Mouse (Mus musculus) hindbrain, embryonic 14.5 days (tissue): ENCODE data around the gene Nol9. TPM values are rescaled to one million over a fixed set of nuclear protein-coding genes. Genes with fewer than 3 reads are reported as not detected.

ENCODE experiments used
- ATAC-seq: fragments of 200-750 bp; cut with Nextera tagmentation; 2 replicates; pipeline ENCODE4 v1.8.0; 2017; ENCODE audit warnings: moderate number of reproducible peaks, mild to moderate bottlenecking, moderate TSS enrichment, moderate library complexity; ENCODE audit not compliant: low FRiP score
- DNase-seq: peaks from one replicate; pipeline ENCODE4 v3.0.0-alpha.2; 2015; ENCODE audit warnings: low spot score
- H3K27ac ChIP-seq: fragments of 300-500 bp; sonication (generic); 2 replicates; pipeline ENCODE4 v1.5.1; 2014; ENCODE audit warnings: mild to moderate bottlenecking, moderate library complexity
- H3K27me3 ChIP-seq: fragments of 300-500 bp; sonication (generic); 2 replicates; pipeline ENCODE4 v1.6.1; 2014; ENCODE audit warnings: mild to moderate bottlenecking, low read length, mixed read lengths; ENCODE audit not compliant: control insufficient read depth, insufficient read depth
- H3K36me3 ChIP-seq: fragments of 300-500 bp; sonication (generic); replicated peaks from 2 replicates; pipeline ENCODE4 v1.6.1; 2014; ENCODE audit not compliant: control insufficient read depth, insufficient read depth
- H3K4me1 ChIP-seq: fragments of 300-500 bp; sonication (generic); replicated peaks from 2 replicates; pipeline ENCODE4 v1.6.1; 2014; ENCODE audit warnings: antibody characterized with exemption, low read length, mixed read lengths; ENCODE audit not compliant: control insufficient read depth, insufficient read depth
- H3K4me2 ChIP-seq: fragments of 300-500 bp; sonication (generic); replicated peaks from 2 replicates; pipeline ENCODE4 v1.6.1; 2014; ENCODE audit warnings: mild to moderate bottlenecking, moderate library complexity
- H3K4me3 ChIP-seq: fragments of 300-500 bp; sonication (generic); replicated peaks from 2 replicates; pipeline ENCODE4 v1.5.1; 2014; ENCODE audit warnings: mild to moderate bottlenecking, low read length
- H3K9ac ChIP-seq: fragments of 300-500 bp; sonication (generic); 2 replicates; pipeline ENCODE4 v1.6.1; 2014
- H3K9me3 ChIP-seq: fragments of 300-500 bp; sonication (generic); 2 replicates; pipeline ENCODE4 v1.6.1; 2016; ENCODE audit warnings: low read length; ENCODE audit not compliant: control insufficient read depth
- WGBS: fragments of 180-500 bp; shearing (Covaris S2); extraction: QIAGEN DNeasy Blood & Tissue Kit; methylation state at CpG from one replicate; pipeline ENCODE4 v1.1.7; 2014; 5-methylcytosine and 5-hydroxymethylcytosine counted together
- polyA plus RNA-seq: library from polyadenylated mRNA; unstranded; fragments of >200 nt; fragmentation: Nextera tagmentation; extraction: Ambion mirVana; gene quantifications from 2 replicates; pipeline ENCODE4 v1.2.1, GENCODE M21; 2014

The Nol9 gene
- polyA plus RNA-seq: 24.4 and 26.1 TPM in 2 replicates

DNA sequence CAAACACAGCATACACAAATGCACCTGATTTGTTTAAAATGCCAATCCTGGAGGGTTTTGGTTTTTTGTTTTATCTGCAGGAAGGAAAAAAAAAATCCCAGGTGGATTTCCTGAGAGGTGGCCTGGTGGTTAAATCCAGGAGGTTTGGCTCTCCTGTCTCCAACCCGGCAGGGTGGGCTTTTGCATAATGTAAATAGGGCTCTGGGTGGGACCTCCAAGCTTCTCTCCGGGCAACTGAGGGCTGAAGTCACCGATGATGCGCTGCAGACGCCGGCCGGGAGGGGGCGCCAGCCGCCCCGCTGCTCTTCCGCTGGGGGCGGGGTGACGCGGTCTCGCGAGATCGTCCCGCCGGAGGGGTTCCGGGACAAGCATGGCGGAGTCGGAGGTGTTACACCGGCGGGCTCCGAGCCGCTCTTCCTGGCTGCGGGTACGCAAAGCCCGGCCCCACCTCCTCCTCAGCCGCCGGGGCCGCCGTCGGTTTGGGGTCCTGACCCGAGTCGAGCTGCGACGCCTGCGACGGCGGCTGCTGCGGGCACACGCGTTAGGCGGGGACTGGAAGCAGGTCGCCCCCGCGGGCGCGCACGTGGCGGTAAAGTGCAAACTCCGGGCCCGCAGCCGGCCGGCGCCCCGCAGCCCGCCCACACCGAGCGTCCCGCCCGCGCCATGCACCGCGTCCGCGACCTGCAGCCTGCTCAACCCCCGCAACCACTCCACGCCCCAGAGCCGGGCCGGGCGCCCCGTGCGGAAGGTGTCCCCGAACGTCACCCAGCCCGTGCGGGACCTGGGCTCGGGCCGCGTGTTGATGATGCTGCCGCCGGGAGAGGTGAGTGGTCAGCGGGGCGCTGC, at the start of gene Nol9:
Nol9 (plus strand) TSS at position 337 of the 846 bp plus-strand sequence.
- Histone ChIP-seq H3K27ac (no peak within 1 kb of the TSS), H3K27me3 (no peaks in the 10 kb centered on the region), H3K36me3 (peaks cover 35% of the 10 kb centered on the region), H3K4me3 (peak within 1 kb of the TSS; percentile 92), H3K4me2 (peak within 1 kb of the TSS; percentile 97), H3K4me1 (peaks cover 8% of the 10 kb centered on the region), H3K9ac (peak within 1 kb of the TSS; percentile 74), H3K9me3 (no peaks in the 10 kb centered on the region)
- DNase-seq (peak; percentile 97), ATAC-seq (peak; percentile 89)
- under 1% methylated on average over 86 of the region's 86 CpGs for WGBS

DNA sequence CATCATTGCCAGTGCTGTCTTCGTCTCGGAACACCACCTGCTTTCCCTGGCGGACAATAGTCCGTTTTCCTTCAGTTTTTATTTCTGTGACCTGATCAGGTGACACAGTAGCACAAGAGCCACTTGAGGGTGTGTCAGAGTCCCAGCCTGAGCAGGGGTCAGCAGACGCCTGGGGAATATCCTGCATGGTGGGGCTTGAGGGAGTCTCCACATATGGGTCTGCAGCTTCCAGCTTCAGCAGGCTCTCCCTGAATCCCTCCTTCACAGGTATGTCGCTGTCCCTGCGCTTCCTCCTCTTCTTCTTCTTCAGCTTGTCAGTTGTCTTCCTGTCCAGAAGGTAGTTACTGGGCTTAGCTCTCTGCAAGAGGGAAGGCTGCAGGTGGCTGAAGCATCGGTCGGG, 47.0 kb upstream of the Nol9 start:
- 97% methylated on average over 9 of the region's 9 CpGs for WGBS
- Histone ChIP-seq H3K27ac (no peak overlapping the region), H3K4me2 (no peak overlapping the region), H3K36me3 (peaks cover 42% of the 10 kb centered on the region), H3K9ac (no peak overlapping the region), H3K9me3 (no peaks in the 10 kb centered on the region), H3K4me3 (no peak overlapping the region), H3K4me1 (peaks cover 20% of the 10 kb centered on the region), H3K27me3 (no peaks in the 10 kb centered on the region)
- DNase-seq (no peak), ATAC-seq (no peak)

DNA sequence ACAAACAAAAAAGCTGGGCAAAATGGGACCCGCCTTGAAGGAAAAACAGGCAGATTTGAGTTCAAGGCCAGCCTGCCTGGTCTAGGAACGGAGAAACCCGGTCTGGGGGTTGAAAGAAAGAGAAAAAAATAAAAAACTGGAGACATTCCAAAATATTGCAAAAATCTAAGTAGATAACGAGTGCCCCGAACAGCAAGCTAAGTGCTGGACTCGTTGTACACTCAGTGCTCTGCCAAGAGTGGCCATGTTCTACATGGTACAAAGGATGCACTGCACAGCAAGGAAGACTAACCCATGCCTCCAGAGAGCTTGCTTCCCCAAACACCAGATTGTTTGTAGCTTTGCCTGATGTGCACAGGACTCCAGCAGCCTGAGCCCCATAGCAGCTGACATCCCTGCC, 46.1 kb upstream of the Nol9 start:
- no peak for DNase-seq
- H3K9ac ChIP-seq: no peak overlapping the region
- no peak for ATAC-seq
- WGBS: 88% methylated on average over 6 of the region's 6 CpGs
- H3K27me3 ChIP-seq: no peaks in the 10 kb centered on the region
- H3K9me3 ChIP-seq: no peaks in the 10 kb centered on the region
- H3K4me3 ChIP-seq: no peak overlapping the region
- H3K4me1 ChIP-seq: peaks cover 22% of the 10 kb centered on the region
- H3K27ac ChIP-seq: no peak overlapping the region
- H3K36me3 ChIP-seq: peaks cover 42% of the 10 kb centered on the region
- H3K4me2 ChIP-seq: no peak overlapping the region

DNA sequence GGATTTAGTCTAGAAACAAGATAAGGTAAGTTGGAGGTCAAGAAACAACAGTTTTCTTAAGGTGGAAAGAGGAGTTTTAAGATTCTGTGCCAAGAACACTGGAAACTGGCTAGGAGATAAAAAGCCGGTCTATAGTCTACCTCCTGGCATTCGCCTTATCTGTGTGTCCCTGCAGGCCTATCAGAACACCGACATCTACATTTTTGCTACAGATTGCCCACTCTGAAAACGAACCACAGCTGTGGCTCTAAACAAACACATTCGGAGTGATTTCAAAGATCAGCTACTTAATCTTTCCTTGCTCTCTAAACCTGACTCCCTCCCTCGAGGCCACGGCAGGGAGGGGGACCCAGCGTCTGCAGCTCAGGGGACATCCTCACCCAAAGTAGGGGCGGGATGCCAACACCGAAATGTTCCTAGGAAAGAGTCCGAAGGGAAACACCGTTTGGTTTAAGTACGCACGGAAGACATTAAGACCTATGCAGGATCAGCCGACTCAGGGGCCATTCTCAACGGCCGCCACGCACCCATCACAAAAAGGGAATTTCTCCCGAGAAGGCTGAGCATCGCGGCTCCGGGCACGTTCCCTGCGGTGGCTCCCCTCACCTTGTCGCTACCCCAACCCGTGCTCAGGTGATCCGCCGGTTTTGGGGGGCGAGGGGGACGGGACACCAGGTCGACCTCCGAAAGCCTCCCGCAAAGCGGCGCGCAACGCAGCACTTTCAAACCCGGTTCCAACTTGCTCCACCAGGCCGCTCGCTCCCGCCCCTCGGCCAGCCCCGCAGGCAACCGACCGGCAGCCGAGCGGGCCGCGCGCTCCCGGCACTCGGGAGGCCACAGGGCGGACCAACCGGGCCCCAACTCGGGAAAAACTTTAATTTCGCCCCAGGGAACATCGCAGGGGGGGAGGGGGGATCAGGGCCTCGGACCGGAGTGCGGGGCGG, 44.6 kb upstream of the Nol9 start:
- no peaks in the 10 kb centered on the region for H3K27me3 ChIP-seq
- H3K36me3 ChIP-seq: peaks cover 42% of the 10 kb centered on the region
- WGBS: 2% methylated on average over 60 of the region's 61 CpGs
- H3K27ac ChIP-seq: 0 out of 2 replicates have a peak overlapping the region, but pooled peaks have one; percentile 76
- DNase-seq: no peak
- H3K4me1 ChIP-seq: peaks cover 18% of the 10 kb centered on the region
- H3K9ac ChIP-seq: peak overlapping the region; percentile 88
- no peak for ATAC-seq
- peak overlapping the region; percentile 91 for H3K4me2 ChIP-seq
- H3K4me3 ChIP-seq: peak overlapping the region; percentile 99
- H3K9me3 ChIP-seq: no peaks in the 10 kb centered on the region

GRCm38 (mm10) chr4:151995371-151996172, 43.5 kb upstream of the Nol9 start:
- H3K36me3 ChIP-seq: peaks cover 31% of the 10 kb centered on the region
- under 1% methylated on average over 66 of the region's 111 CpGs for WGBS
- H3K9me3 ChIP-seq: no peaks in the 10 kb centered on the region
- peak overlapping the region; percentile 88 for H3K9ac ChIP-seq
- DNase-seq: no peak
- peak overlapping the region; percentile 76; the same call in 1 of the 2 replicates for H3K27ac ChIP-seq
- H3K27me3 ChIP-seq: no peaks in the 10 kb centered on the region
- peaks cover 18% of the 10 kb centered on the region for H3K4me1 ChIP-seq
- no peak; the same call in 1 of the 2 replicates for ATAC-seq
- peak overlapping the region; percentile 91 for H3K4me2 ChIP-seq
- H3K4me3 ChIP-seq: peak overlapping the region; percentile 99

GRCm38 (mm10) chr4:151996173-151996950, 42.8 kb upstream of the Nol9 start, which contains the start of gene Phf13:
TSS of gene Phf13 (minus strand) at chr4:151996258.
- Histone ChIP-seq H3K4me1 (peaks cover 18% of the 10 kb centered on the region), H3K4me2 (peak within 1 kb of the TSS; percentile 91), H3K9me3 (no peaks in the 10 kb centered on the region), H3K36me3 (peaks cover 23% of the 10 kb centered on the region), H3K27ac (peak within 1 kb of the TSS; percentile 87), H3K9ac (peak within 1 kb of the TSS; percentile 88), H3K4me3 (peak within 1 kb of the TSS; percentile 99), H3K27me3 (no peaks in the 10 kb centered on the region)
- peak; percentile 97 for ATAC-seq
- peak; percentile 99 for DNase-seq
- WGBS: under 1% methylated on average over 83 of the region's 94 CpGs

- peak overlapping the region; percentile 87 for H3K27ac ChIP-seq
- H3K9me3 ChIP-seq: no peaks in the 10 kb centered on the region
- peak overlapping the region; percentile 59 for H3K4me2 ChIP-seq
- peak overlapping the region; percentile 99 for H3K4me3 ChIP-seq
- 7% methylated on average over 13 of the region's 13 CpGs for WGBS
- H3K27me3 ChIP-seq: no peaks in the 10 kb centered on the region
- peaks cover 18% of the 10 kb centered on the region for H3K4me1 ChIP-seq
- ATAC-seq (no peak), DNase-seq (no peak)
- peak overlapping the region; percentile 77 for H3K9ac ChIP-seq
- peaks cover 18% of the 10 kb centered on the region for H3K36me3 ChIP-seq
Observed at GRCm38 (mm10) chr4:151996951-151997222, 42.2 kb upstream of the Nol9 start.

GRCm38 (mm10) chr4:151997701-151998100, 41.4 kb upstream of the Nol9 start:
- Histone ChIP-seq H3K36me3 (peaks cover 10% of the 10 kb centered on the region), H3K27me3 (no peaks in the 10 kb centered on the region), H3K4me1 (peaks cover 18% of the 10 kb centered on the region), H3K27ac (no peak overlapping the region), H3K9me3 (no peaks in the 10 kb centered on the region), H3K4me3 (0 out of 2 replicates have a peak overlapping the region, but pooled peaks have one; percentile 99), H3K4me2 (peak overlapping the region; percentile 59), H3K9ac (peak overlapping the region; percentile 77; the same call in 1 of the 2 replicates)
- 78% methylated on average over 3 of the region's 3 CpGs for WGBS
- ATAC-seq (no peak), DNase-seq (no peak)
